Mouse (Mus musculus) kidney, postnatal 36 days (tissue): Measurements from ENCODE around the gene Rasef.
"Not testable (repeated sequence)": the region's sequence is repeated elsewhere in the genome, so short reads cannot be mapped to it uniquely, and the experiment has no call there.

Experiments
- DNase-seq, 2 experiments: peaks; one replicate each; pipeline ENCODE4 v3.0.0; 2021 to 2022; ENCODE audit warnings: mixed read lengths in 2 of 2

Rasef gene

DNA sequence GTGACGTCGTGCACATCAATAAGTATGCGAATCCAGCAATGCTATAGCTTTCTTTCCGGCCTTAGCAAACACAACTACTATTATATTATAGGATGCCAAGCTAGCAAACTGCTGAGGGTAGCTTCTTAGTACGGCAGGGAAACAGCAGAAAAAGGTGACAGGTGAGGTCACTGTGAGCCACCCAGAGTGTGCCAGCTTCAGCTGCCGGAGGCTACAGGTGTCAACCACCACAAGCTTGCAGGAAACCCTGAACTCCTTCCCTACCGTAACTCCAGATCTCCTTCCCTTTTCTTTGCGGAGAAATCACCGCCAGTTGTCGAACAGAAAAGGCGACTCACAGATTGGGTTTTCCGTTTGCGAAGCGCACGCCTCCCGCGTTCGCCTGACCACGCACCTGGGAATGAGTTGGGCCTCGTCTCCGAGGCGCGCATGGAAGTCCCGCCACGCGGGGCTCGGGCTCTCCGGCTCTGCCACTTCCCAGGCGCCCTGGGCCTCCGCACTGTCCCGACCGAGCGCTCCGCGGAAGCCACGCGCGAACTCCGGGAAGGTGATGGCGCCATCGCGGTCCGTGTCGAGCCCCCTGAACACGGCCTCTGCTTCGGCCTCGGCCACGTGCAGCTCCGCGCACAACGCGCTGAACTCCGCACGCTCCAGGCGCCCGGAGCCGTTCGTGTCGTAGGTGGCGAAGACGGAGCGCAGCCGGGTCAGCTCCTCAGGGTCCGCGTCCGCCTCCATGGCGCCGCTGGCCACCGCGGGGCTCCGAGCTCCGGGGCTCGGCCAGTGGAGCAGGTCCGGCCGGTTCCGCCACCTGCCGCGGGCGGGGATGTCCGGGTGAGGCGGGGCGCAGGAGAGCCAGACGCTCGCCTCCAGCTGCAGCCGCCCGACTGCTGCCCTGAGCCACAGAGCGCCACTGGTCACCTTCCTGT, at the start of gene Rasef:
TSS of gene Rasef (minus strand) at position 735 of the 926 bp plus-strand sequence.
- peak; percentile 8 to 60 for DNase-seq

DNA sequence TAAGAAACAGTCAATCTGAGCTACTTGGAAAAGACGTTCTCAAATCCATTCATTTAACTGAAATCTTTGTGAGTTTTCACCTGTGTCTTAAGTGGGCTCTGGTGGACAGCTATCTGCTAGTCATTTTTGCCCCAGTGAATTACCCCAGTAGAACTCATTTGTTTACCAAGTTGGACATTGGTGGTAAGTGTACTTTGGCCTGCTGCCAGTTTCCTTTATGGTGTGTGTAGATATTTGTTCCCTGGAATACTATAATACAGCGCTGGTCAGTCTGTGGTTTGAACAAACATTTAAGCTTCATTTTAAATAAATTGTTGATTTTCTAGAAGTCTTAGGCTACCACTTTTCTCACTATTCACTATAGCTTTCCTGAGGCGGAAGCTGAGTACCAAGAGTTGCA, 35.8 kb upstream of the Rasef start:
- no peak for DNase-seq

DNA sequence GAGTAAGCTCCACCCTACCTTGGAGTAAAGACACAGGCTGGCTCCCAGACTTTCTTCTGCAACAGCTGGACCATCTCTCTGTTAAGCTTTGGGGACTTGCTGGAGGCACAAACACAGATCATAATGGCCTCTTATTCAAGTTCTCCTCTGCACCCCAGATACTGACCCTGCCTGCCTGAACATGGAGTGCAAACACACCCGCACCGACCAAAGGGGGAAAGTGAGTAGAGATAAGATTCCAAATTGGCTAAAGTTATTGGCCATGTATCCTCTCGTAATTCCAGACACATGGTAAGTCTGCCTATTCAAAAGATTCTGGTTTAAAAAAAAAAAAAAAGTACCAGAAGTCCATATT, 369 bp upstream of the Rasef start:
- no peak for DNase-seq

DNA sequence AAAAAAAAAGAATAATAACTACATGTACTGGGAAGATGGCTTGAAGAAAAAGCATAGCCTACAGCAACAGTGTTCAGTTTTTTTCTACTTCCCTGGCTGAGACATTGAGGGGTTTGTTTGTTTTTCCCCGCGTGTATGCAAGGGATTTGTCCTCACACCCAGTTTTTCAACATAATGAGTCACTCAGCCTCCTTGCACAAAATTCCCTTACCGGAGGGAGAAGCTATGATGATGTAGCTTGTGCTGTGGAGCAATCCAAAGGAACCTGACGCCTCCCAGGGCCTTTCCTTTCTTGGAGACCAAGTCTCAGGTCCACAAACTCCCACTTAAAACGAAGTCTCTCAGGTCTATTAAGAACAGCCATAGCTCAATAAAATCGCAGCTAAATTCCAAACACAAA, 1.3 kb downstream of the Rasef start:
- DNase-seq = no peak

DNA sequence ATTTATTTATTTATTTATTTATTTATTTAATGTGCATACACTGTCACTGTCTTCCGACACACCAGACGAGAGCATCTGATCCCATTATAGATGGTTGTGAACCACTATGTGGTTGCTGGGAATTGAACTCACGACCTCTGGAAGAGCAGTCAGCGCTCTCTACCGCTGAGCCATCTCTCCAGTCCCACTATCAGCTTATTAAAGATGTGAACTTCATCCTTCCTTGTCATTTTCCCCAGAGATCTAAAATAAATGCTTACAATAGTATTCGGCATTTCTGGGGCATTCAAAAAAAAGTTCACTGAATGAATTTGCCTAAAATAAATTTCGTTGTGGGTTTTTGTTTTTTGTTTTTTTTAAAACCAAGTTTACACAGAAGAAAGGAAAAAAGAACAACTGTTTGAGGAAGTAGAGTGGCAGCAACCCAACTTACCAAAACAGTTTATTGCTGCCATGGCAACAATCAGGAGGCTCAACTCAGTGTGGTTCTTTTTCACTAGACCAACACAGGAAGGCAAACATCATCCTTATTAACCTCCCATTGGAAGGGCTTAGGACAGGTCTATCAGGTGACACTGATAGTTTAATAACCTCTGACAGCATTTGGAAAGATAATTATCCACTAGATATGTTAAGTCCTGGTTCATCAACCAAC, 2.6 kb downstream of the Rasef start:
- DNase-seq = no peak

DNA sequence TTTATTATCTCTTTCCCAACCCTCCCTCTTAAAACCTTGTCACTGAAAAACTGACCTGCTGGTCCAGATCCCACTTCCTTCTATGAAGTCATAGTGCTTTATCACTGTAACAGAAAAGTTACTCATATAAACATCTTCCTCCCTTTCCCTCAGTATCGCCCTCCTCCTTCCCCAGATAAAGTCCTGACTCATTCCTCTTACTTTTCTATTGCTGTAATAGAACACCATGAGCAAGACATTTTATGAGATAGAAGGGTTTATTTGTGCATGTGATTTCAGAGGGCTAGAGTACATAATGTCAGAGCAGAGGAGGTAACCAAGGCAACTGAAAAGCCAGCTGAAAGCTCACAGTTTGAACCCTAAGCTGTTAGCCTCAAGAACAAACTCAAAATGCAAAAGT, 6.6 kb downstream of the Rasef start:
- DNase-seq = no peak

DNA sequence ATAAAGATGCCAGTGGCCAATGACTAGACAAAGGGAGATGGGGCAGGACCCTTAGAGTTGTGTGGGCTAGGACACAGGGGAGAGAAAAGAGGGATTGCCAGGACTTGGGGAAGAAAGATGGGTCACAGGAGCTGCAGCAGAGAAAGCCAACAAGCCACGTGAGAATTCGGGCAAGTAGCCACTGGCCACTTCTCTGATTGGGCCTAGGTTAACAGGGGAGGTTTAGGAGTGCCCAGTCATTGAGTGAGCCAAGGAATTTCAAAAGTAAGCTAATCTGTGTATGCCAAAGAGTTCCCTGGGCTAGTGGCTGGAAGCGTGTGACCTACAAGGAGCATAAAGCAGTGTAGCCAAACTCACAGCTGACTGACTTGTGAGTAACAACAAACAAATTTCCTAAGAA, 9.7 kb downstream of the Rasef start:
- DNase-seq = no peak

DNA sequence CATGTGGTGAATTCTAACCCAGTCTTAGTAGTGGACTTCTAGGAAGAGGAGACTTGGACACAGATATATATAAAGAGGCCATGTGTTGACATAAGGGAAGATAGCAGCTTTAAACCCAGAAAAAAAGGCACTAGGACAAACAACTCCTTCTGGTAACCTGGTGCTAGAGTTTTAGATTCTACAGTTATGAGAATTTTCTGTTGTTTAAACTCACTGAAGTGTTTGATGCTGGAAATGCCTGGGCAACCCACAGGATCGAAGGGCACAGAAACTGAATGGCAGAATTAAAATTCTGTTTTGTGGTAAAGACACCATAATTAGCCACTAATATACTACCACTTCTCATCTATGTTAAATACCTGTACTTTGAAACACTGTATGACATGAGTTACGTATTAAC, 15.5 kb downstream of the Rasef start:
- no peak for DNase-seq

DNA sequence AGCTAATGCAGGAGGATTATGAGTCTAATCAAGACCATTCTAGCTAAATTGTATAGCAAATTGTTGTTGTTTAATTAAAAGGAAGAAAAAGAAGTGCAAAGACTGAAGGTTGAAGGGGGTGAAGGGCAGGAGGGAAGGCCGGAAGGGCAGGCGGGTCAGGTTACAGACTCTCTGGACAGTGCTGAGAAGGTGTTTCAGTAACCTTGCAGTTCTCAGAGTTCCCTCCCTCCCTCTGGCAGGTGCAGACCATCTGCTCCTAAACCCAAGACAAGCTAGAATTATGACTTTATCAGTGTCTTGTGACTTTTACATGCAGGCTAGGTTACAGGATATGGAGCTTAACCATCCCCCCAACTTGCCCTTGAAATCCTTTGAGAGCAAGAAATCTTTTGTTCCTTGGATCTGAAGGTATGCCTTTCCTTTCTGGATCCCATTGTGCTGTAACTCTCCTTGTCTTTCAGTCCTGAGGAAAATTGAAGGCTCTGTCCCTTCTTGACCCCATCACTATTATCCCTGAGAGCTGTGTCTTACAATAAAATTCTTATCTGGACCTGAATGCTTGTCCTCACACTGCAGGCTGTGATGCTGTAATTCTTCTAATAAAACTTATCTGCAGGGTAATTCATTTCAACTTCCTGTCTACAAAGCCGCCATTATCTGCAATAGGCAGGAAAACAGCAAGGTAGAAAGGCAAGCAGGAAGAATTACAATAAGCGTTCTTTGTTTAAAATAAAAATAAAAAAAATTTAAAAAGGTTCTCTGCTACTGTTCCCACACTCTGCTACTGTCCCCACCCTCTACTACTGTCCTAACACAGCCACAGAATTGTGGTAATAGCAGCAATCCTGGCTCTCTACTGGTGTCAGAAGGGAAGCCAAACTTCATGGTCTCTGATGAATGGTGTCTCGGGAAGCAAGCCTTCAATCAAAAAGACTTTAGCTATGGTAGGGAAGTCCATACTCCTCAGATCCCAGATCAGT, 16.7 kb downstream of the Rasef start:
- DNase-seq = no peak

DNA sequence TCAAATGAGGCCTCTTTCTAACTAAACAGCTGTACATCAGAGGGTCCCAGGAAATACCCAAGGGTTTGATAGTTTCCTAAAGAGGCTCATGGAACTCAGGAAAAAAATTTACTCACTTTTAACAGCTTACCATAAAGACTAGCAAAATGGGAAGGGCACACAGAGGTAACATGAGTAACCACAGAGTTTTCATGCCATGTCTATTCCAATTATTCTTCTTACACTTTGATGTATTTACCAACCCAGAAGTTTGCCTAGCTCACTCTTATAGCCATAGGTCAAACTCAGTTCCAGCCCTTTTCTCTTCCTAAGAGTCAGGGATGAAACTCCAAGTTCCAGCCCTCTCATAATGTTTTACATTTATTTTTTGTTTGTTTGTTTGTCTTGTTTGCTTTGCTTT, 18.8 kb downstream of the Rasef start:
- DNase-seq = no peak

DNA sequence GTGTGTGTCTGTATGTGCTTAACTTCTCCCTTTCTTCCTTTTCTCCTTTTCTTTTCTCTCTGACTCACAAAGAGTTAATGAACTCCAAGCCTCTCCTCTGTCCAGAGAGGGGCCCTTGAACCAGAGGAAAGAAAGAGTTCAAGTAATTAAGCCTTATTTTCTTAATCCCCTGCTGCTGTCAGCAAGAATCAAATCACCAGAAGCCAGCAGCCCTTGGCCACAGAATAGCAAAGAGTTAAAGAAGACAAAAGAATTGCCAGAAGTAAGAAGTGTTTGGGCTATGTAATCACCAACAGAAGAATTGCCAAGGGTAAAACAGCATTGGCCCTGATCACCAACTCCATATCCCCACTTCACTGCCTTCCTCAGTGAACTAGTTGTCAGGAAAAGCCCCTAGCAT, 20.2 kb downstream of the Rasef start:
- no peak for DNase-seq

DNA sequence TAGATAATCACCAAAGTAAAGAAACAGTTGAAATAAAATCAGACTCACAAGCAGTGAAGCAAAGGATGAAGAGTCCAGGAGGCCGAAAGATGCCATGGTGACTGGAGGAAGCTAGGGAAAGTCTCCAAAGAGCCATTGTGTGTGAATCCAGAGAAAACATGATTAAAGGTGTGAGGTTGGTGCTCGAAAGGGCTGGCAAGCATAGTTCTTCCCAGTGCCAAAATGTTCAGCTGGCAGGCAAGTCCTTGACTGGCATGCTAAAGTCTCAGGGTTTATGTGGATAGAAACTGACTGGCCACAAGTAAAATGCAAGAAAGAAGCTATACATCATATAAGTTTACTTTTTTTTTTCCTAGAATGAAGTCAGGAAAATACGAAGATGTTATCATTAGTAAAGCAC, 22.6 kb downstream of the Rasef start:
- no peak for DNase-seq

DNA sequence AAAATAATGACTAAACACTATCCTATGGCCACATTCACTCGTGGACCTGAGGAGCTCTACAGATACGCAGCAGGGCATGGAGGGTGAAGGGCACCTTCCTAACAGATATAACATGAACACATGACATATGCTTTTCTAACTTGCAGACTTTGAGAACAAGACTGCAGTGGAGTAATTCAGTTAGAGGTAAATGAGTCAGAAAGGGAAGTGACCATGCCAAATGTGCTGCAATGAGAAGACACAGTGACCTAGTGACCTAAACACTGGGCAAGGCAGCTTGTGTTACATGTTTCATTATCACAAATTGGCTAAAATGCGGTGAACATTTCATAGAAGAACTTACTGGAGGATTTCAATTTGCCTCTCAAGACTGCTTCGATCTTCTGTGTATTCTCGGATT, 42.6 kb downstream of the Rasef start:
- DNase-seq = no peak

DNA sequence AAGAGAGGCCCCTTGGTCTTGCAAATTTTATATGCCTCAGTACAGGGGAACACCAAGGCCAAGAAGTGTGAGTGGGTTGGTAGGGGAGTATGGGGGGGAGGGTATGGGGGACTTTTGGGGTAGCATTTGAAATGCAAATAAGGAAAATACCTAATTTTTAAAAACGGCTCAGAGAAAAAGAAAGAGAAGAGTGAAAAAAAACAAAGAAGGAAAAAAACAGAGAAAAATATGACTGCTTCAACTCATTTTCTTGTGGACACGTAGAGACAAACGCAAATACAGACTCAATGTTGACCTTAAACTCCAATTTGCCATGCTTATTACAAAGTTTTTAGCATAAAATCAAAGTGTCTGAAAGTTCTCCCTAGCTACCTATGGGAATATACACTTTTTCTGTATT, 51.4 kb downstream of the Rasef start:
- DNase-seq = no peak

DNA sequence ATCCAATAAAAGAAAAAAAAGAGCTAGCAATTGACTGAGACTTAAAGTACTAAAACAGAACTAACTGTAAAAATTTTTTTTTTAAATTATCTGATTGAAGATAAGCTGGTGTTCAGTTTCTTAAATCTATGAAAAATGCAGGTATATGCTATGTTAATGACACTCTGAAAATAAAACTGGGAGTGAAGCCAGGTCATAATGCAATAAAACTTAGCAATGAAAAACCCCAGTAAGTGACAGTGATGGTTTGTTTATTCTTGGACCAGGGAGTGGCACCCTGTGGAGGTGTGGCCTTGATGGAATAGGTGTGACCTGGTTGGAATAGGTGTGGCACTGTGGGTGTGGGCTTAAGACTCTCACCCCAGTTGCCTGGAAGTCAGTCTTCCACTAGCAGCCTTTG, 71.0 kb downstream of the Rasef start:
- DNase-seq = no peak

DNA sequence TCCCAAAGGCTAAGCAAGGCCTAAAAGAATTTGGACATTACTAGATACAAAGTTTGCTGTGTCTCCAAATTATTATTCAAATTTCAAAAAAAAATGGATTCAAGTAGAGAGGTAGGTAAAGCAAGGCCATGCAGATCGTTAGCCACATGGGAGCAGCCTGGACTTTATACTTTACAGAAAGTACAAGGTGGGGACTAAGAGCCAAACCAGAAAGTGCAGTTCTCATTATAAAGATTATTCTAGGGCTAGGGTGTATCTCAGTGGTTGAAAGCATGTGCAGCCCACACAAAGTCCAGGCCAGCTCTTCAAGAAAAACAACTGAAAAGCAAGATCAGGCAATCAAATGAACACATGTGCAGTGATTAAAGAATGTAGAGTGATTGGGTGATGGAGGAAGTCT, 72.0 kb downstream of the Rasef start:
- DNase-seq = no peak

DNA sequence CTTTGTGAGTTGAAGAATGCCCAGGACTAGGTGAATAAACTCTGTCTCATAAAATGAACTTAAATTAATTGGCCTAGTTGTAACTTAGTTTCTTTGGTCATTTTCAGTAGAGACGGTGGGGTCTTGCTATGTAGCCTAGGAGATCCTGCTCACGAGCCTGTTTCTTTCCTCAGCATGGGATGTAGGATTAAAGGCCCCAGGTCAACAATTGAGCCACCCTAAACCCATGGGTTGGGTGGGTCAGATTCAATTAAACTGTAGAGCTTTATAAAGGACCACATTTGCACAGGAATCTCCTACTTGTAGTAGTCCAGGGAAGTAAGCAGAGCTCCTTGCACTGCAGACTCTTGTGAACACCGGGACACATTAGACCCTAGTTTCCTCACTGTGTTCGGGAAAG, 107.6 kb downstream of the Rasef start, which contains the start of gene Gm428:
TSS of gene Gm428 (plus strand) at position 301 of the 400 bp plus-strand sequence.
- not testable (repeated sequence) for DNase-seq

DNA sequence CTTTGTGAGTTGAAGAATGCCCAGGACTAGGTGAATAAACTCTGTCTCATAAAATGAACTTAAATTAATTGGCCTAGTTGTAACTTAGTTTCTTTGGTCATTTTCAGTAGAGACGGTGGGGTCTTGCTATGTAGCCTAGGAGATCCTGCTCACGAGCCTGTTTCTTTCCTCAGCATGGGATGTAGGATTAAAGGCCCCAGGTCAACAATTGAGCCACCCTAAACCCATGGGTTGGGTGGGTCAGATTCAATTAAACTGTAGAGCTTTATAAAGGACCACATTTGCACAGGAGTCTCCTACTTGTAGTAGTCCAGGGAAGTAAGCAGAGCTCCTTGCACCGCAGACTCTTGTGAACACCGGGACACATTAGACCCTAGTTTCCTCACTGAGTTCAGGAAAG, 122.7 kb downstream of the Rasef start, which contains the start of gene Gm11239:
TSS of gene Gm11239 (plus strand) at position 301 of the 400 bp plus-strand sequence.
- DNase-seq = not testable (repeated sequence)
